Mouse (Mus musculus) stomach, postnatal 0 days (tissue): ENCODE data around the gene Tcf12.

Experiments used
- CTCF ChIP-seq: IDR thresholded peaks from 2 replicates; pipeline ENCODE4 v1.5.1; 2016; ENCODE audit warnings: antibody characterized with exemption, low read depth, mild to moderate bottlenecking, moderate library complexity
- EP300 ChIP-seq: optimal IDR thresholded peaks from 2 replicates; pipeline ENCODE3; 2016; ENCODE audit warnings: antibody characterized with exemption

- no peak for TF ChIP-seq CTCF
- TF ChIP-seq EP300, result no peak
These were observed 75.4 kb downstream of the Tcf12 start for GRCm38 (mm10) chr9:72036257-72036656.
